Mouse (Mus musculus) adrenal gland, postnatal 36 days (tissue): Measurements from ENCODE around the gene Epb41l4b. TPM values are rescaled to one million over a fixed set of nuclear protein-coding genes. Genes with fewer than 3 reads are reported as not detected.

ENCODE experiments used
- DNase-seq, 2 experiments: peaks; one replicate each; pipeline ENCODE4 v3.0.0; 2021; ENCODE audit warnings: mixed read lengths in 1 of 2
- long read RNA-seq, 2 experiments: library from polyadenylated mRNA; stranded (forward); transcript quantifications; one replicate each; pipeline ENCODE4 v2.0.0; 2021; ENCODE audit warnings: borderline sequencing depth in 2 of 2
- total RNA-seq, 2 experiments: library from RNA; stranded (reverse); gene quantifications; 2 replicates each; pipeline ENCODE4 v1.2.3; 2021

Epb41l4b gene
- total RNA-seq, result 1 to 10 TPM; 1.7 to 2.1 TPM
- long read RNA-seq, experiment 1, partial matches to known transcripts, result 0 of 2 reads
- long read RNA-seq, experiment 1, other reads (novel, unspliced or antisense), result 1 of 2 reads
- long read RNA-seq, experiment 2, partial matches to known transcripts, result 1 of 3 reads
- long read RNA-seq, experiment 2, other reads (novel, unspliced or antisense), result 0 of 3 reads

GRCm38 (mm10) chr4:57143026-57143937 lies at the start of gene Epb41l4b:
Gene Epb41l4b (minus strand): TSS chr4:57143437.
- DNase-seq, result peak; percentile 85 to 91

GRCm38 (mm10) chr4:57191543-57192283 lies 48.5 kb upstream of the Epb41l4b start:
- no peak for DNase-seq

GRCm38 (mm10) chr4:57189881-57190280 lies 46.6 kb upstream of the Epb41l4b start:
- no peak for DNase-seq

- DNase-seq, result no peak
Measured at GRCm38 (mm10) chr4:57186035-57186434, 42.8 kb upstream of the Epb41l4b start.

GRCm38 (mm10) chr4:57185462-57185861 lies 42.2 kb upstream of the Epb41l4b start:
- no peak for DNase-seq

- no peak for DNase-seq
Measured at GRCm38 (mm10) chr4:57183493-57183892, 40.3 kb upstream of the Epb41l4b start.

- DNase-seq, result peak; percentile 29 to 51
Measured at GRCm38 (mm10) chr4:57181538-57181937, 38.3 kb upstream of the Epb41l4b start.

GRCm38 (mm10) chr4:57178881-57179280 lies 35.6 kb upstream of the Epb41l4b start:
- no peak for DNase-seq

GRCm38 (mm10) chr4:57175329-57175728 lies 32.1 kb upstream of the Epb41l4b start:
- peak in 1 of 2 experiments; percentile 11 for DNase-seq

- no peak for DNase-seq
Measured at GRCm38 (mm10) chr4:57172861-57173260, 29.6 kb upstream of the Epb41l4b start.

- no peak for DNase-seq
Measured at GRCm38 (mm10) chr4:57171817-57172216, 28.6 kb upstream of the Epb41l4b start.

GRCm38 (mm10) chr4:57168680-57169079 lies 25.4 kb upstream of the Epb41l4b start:
- DNase-seq, result no peak

GRCm38 (mm10) chr4:57168277-57168676 lies 25.0 kb upstream of the Epb41l4b start:
- DNase-seq, result no peak

- peak in 1 of 2 experiments; percentile 7 for DNase-seq
Measured at GRCm38 (mm10) chr4:57166922-57167870, 24.0 kb upstream of the Epb41l4b start.

GRCm38 (mm10) chr4:57165654-57166053 lies 22.4 kb upstream of the Epb41l4b start:
- no peak for DNase-seq

- peak; percentile 43 to 52 for DNase-seq
Measured at GRCm38 (mm10) chr4:57164578-57165210, 21.5 kb upstream of the Epb41l4b start.

GRCm38 (mm10) chr4:57162789-57163722 lies 19.8 kb upstream of the Epb41l4b start:
- DNase-seq, result no peak

GRCm38 (mm10) chr4:57160571-57160970 lies 17.3 kb upstream of the Epb41l4b start:
- DNase-seq, result no peak

- DNase-seq, result peak in 1 of 2 experiments; percentile 27
Measured at GRCm38 (mm10) chr4:57156549-57157169, 13.4 kb upstream of the Epb41l4b start.
